Mouse (Mus musculus): Measurements from ENCODE around the gene Cbx6.

Cbx6 gene

DNA sequence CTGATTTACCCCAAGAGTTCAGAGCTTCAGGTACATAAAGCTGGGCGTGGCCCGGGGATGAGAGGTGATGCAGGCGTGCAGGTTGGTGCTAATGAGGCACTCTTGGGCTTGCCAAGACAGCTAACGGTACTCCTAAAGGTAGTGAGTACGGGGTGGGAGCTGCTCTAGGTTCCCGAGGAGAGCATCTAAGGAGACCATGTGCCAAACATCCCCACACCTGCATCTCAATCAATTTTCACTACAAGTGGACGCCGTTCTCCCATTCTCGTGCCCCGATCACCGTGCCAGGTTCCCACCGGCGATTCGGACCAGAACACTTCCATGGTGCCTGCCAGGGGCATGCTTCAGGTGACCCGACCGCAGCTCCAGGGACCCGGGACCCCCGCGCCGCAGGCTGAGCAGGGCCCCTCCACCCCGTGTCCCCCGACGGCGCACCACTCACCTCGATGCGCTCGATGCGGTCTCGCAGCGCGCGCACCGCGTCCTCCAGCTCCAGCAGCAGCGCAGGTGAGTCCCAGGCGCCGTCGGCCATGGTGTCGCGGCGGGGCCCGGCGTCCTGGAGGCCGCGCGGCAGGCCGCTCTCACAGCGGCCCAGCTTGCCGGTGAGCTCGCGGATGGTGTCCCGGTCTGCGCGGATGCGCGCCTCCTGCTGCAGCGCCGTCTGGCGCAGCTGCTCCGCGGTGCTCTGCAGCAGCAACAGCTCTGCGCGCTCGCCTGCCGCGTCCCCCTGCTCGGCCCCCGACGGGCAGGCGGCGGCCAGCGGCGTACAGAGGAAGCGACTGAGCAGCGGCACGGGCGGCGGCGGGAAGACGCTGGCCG is 30.7 kb downstream of the Cbx6 start:
- DNase-seq (ENCODE audit: low spot score) = no peak

DNA sequence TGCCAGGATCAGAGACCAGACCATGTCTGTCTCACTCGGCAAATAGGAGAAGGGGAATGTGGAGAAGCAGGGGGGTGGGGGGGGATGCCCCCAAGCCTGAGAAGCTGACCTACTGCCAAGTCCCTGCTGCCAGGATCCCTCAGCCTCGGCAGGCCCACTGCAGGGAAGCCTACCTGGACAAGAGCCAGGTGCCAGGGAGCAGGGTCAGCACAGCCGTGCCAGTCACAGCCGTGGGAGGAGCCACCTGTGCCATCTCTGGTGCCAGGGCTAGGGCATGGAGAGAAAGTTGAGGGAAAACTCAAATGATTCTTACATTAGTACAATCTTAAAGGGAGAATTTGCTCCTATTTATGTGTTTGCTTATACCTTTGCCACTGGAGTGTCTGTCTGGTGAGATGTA is 32.2 kb downstream of the Cbx6 start:
- DNase-seq (ENCODE audit: low spot score) = no peak

- no peak for DNase-seq (ENCODE audit: low spot score)
Observed at GRCm38 (mm10) chr15:79801646-79802045, 32.8 kb downstream of the Cbx6 start.

DNA sequence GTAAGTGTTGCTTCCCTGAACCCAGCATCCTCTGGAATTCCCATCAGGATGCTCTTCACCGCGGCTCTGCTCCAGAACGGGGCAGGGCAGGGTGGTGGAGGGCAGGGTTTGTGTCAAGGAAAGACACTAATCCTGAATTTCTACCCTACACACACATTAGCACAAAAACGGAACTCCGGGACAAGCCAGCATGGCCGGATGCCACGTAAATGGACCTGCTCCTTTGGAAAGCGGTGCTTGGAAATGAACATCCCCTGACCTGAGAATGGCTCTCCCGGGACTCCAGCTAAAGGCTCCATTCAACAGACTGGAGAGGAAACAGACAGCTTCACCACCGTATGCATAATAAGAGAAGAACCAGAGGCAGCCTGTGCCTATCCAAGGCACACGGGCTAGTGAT is 33.8 kb downstream of the Cbx6 start:
- DNase-seq (ENCODE audit: low spot score) = no peak

DNA sequence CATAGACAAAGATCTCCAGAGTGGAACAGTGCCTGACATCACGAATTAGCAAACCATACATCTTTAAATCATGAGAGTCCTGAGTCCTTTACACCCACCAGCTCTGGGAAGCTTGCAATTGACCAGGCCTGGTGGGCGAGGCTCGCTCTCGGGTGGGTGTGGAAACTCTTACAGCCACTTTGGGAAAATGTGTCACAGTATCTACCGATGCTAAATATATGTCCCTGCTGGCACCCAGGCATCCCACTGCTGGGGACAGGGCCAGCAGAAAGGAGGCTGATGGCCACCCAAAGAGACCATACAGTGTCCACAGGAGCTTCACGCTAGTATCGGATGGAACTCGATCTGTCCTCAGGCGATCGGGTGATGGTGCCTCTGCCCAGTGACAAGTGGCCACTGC is 35.9 kb downstream of the Cbx6 start:
- no peak for DNase-seq (ENCODE audit: low spot score)

GRCm38 (mm10) chr15:79797680-79798079 is 36.8 kb downstream of the Cbx6 start:
- DNase-seq (ENCODE audit: low spot score) = no peak

- DNase-seq (ENCODE audit: low spot score) = no peak
Observed at GRCm38 (mm10) chr15:79797096-79797495, 37.4 kb downstream of the Cbx6 start.

GRCm38 (mm10) chr15:79796256-79796655 is 38.2 kb downstream of the Cbx6 start:
- DNase-seq (ENCODE audit: low spot score) = no peak

- no peak for DNase-seq (ENCODE audit: low spot score)
Observed at GRCm38 (mm10) chr15:79794173-79794572, 40.3 kb downstream of the Cbx6 start.

DNA sequence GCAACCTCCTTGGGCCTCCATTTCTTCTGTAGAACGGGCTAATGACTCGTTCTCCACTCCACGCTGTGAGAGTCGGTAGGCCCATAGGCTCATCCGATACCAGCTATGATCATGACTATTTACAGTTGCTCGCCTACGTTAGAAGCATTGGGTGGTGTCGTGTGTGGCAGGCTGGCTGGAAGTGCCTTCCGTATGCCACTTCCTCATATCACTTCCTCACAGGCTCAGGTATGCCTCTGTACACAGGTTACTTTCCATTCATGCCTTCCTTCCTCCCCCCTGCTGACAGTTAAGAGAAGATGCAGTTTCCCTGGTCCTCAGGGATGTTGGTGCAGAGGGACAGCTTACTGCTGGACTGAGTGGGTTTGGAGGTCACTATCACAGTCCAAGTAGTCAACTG is 41.4 kb downstream of the Cbx6 start:
- no peak for DNase-seq (ENCODE audit: low spot score)

- DNase-seq (ENCODE audit: low spot score) = no peak
Observed at GRCm38 (mm10) chr15:79792455-79792854, 42.0 kb downstream of the Cbx6 start.

DNA sequence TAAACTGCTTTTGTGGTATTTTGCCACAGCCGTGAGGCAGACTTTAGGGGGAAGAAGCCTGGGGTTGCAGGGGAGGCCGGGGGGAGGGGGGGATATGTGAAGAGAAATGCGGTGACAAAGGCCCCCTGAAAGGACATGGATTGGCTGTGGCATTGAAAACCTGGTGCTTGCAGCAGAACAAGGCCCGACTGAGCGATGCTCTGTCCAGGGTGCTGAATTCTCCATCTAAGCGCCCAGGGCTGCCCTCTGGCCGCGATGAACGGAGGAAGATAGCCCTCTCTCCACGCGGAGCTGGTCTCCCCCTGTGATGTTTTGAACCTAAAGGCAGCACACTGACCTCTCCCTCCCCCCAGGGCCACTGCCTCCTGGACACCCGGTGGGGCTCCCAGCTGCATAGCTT is 43.0 kb downstream of the Cbx6 start:
- no peak for DNase-seq (ENCODE audit: low spot score)

GRCm38 (mm10) chr15:79790905-79791304 is 43.6 kb downstream of the Cbx6 start:
- no peak for DNase-seq (ENCODE audit: low spot score)

DNA sequence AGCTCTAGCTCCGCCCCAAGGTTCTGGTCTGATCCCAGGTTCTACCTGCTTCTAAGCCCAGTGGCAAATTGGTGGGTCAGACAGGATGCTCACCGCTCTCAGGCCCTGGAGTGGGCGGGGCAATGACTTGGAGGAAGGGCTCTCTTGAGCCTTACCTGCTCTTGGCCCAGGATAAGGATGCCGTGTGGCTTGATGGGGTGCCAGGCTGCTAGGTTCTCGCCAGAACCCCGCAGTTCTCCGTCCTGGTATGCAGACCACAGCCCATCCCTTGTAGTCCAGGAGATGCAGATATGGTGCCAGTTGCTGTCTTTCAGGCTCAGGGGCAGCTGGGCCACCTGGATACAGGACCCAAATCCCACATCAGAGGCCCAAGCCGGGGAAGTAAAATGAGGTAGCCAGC is 44.4 kb downstream of the Cbx6 start:
- DNase-seq (ENCODE audit: low spot score) = no peak

DNA sequence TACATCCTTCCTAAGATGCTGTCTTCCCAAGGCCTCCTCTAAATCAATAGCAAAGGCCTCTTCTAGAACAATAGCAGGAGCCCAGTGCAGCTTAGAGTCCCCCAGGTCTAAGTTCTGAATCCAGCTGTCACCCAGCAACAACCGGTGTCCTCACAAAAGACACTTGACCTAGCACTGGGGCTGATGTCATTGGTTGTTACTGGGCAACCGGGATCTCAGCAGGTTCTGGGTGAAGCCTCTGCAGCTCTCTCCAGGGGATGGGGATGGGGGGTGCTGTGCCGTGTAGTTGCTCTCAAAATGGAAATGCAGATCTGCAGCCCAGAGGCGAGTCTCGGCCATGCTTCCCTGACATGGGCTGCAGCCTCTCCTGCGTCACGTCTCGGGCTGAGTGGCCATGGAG is 46.7 kb downstream of the Cbx6 start:
- DNase-seq (ENCODE audit: low spot score) = no peak

DNA sequence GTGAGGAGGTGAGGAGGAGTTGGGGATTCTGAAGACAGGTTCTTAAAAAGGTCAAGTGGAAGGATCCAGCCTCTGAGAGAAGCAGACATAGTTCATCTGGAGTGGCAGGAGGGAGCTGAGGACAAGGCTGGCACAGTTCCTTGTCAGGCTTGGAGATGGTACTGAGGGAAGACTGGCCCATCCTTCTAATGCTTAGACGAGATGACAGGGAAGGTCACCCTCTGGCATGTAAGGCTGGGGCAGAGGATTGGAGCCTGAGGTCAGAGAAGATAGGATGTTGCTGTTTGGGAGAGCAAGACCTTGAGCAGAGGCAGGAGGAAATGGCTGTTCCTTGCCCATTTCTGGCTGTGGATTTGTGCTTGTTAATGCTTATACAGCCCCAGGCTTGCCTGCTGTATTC is 49.4 kb downstream of the Cbx6 start:
- DNase-seq (ENCODE audit: low spot score) = no peak

DNA sequence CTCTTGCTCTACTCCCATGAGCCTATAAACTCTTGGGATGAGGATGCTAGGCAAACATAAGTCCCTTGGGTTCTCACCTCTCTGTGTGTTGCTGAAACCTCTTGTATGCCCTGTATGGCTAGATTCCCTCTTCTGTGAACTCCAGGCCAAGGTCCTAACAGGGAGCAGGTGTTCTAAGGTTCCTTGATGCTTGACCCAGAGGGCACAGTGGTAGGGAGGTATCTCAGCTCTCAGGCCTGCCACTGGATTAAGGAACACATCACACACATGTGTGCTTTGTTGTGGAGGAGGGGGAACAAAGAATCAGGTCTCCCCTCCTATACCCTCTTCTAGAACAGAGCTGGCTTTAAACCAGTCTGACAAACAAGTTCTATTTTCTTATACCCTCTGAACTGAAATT is 56.7 kb downstream of the Cbx6 start, which contains the start of gene Dnal4:
Gene Dnal4, minus strand, starts transcription at position 101 of the 400 bp plus-strand sequence.
- no peak for DNase-seq (ENCODE audit: low spot score)

DNA sequence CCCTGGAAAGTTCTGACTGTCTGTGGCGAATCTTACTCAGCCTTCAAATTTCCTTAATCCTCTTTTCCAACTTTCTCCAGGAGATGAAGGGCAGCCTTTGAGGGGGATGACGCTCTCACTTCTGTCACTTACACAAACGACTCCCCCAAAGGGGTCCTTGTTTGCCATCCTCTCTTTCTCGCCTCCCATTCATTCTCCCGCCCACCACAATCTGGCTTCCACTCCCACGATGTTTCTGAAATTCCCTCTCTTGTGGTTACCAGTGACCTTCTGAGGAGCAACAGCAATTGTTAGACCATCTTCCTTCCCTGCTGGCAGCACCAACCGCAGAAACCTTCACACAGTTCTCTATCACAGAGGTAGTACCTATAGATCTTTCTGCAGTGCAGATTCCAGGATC is 58.8 kb downstream of the Cbx6 start:
- DNase-seq (ENCODE audit: low spot score) = no peak

- DNase-seq (ENCODE audit: low spot score) = peak; percentile 96
Observed at GRCm38 (mm10) chr15:79774117-79775027, 60.1 kb downstream of the Cbx6 start.
